Mouse (Mus musculus): Measurements from ENCODE around the gene Cpeb4. TPM values are rescaled to one million over a fixed set of nuclear protein-coding genes. Genes with fewer than 3 reads are reported as not detected.

Gene Cpeb4
- polyA plus RNA-seq, 1 experiment from 2014 or later = 17.0 TPM

DNA sequence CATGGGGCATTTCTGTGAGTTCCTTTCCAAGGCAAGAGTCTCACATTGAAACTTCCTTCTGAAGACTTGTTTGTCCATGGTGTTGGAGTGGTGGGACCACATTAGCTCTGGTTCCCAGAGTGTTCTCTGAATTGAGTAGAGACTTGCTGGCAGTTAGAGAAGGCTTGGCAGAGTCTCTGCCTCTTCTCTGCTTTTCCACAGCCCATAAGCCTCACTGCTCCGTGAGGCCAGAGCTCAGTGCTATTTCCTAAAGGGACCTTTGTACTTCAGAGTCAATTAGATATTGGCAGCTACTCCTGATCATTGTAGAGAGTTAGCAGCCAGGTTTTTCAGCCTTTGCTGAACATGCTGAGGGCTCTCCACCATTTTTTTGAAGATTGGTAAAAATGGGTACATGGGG is 35.6 kb downstream of the Cpeb4 start:
- ATAC-seq (ENCODE audit: low FRiP score) = no peak
- no peak overlapping the region for H3K4me2 ChIP-seq
- no peak overlapping the region for H3K27ac ChIP-seq (replicated peaks)

DNA sequence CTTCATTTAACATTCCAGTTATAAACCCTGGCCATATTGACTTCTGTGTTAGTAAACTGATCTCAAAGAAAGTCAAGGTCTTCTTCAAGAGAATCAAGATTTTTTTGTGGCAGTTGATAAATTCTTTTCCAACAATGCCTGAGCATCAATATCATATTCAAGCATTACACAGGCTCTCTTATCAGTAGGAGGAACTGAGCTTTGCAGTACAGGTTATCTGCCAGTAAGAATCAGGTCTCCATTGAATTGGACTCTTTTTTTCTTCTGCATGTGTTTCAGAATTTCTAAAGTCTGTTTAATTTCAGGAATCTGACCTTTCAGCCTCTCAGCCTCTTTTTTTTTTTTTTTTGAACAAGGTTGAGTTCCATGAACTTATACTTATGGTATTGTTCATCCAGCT is 40.9 kb downstream of the Cpeb4 start:
- Histone ChIP-seq H3K4me1 (peaks cover 4% of the 10 kb centered on the region; the same call in 1 of the 2 replicates), H3K27me3 (replicated peaks) (no peaks in the 10 kb centered on the region), H3K9me3 (replicated peaks) (no peaks in the 10 kb centered on the region), H3K4me2 (no peak overlapping the region), H3K4me3 (replicated peaks) (no peak overlapping the region), H3K36me3 (no peaks in the 10 kb centered on the region), H3K9ac (replicated peaks) (no peak overlapping the region), H3K27ac (replicated peaks) (no peak overlapping the region)
- ATAC-seq (ENCODE audit: low FRiP score) = no peak

More for the DNA sequence above, 35.6 kb downstream of the Cpeb4 start:
- Histone ChIP-seq H3K36me3 (no peaks in the 10 kb centered on the region), H3K9ac (replicated peaks) (no peak overlapping the region), H3K4me1 (0 out of 2 replicates have a peak, but pooled peaks cover 6% of the 10 kb centered on the region), H3K9me3 (replicated peaks) (no peaks in the 10 kb centered on the region), H3K4me3 (replicated peaks) (no peak overlapping the region), H3K27me3 (replicated peaks) (no peaks in the 10 kb centered on the region)
- WGBS = 45% methylated on average over 1 of the region's 1 CpGs

DNA sequence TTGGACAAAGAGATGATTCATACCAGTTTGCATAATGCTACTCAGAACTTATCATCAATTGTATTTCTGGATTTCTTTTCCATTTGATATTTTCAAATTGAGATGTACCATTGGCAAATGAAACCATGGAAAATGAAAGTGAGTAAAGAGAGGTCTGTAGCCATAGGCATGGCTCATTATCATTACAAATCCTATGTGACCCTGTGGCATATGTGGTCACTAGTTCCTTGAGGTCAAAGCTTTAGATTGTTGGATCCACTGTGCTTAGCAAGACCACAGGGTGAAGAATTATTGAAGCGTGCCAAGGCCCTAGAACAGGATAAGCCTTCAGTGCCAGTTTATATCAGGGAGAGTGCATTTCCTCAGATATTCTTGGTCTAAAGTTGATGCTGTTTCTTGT is 45.8 kb downstream of the Cpeb4 start:
- Histone ChIP-seq H3K9me3 (replicated peaks) (no peaks in the 10 kb centered on the region), H3K9ac (replicated peaks) (no peak overlapping the region), H3K36me3 (peaks cover 12% of the 10 kb centered on the region), H3K4me2 (no peak overlapping the region), H3K4me1 (peaks cover 4% of the 10 kb centered on the region; the same call in 1 of the 2 replicates), H3K4me3 (replicated peaks) (no peak overlapping the region), H3K27ac (replicated peaks) (no peak overlapping the region), H3K27me3 (replicated peaks) (no peaks in the 10 kb centered on the region)
- 95% methylated on average over 1 of the region's 1 CpGs for WGBS
- ATAC-seq (ENCODE audit: low FRiP score) = no peak

DNA sequence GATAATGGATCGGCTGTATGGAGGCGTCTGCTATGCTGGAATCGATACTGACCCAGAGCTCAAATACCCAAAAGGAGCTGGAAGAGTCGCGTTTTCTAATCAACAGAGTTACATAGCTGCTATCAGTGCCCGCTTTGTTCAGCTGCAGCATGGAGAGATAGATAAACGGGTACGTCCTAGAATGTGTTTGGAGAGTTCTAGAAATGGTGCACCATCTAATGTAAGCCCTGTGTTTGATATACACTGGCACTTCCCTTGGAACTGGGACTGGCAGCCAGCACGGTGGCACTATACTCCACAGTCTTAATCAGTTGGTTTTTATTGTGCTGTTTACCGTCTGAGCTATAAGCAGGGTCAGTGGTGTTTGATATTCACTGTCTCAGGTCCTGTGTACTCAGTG is 58.0 kb downstream of the Cpeb4 start:
- no peaks in the 10 kb centered on the region for H3K4me1 ChIP-seq
- H3K4me3 ChIP-seq (replicated peaks) = no peak overlapping the region
- H3K4me2 ChIP-seq = no peak overlapping the region
- H3K9me3 ChIP-seq (replicated peaks) = no peaks in the 10 kb centered on the region
- H3K9ac ChIP-seq (replicated peaks) = no peak overlapping the region
- H3K27me3 ChIP-seq (replicated peaks) = no peaks in the 10 kb centered on the region
- no peak overlapping the region for H3K27ac ChIP-seq (replicated peaks)
- no peak for ATAC-seq (ENCODE audit: low FRiP score)
- WGBS = 95% methylated on average over 10 of the region's 10 CpGs
- H3K36me3 ChIP-seq = peaks cover 61% of the 10 kb centered on the region

DNA sequence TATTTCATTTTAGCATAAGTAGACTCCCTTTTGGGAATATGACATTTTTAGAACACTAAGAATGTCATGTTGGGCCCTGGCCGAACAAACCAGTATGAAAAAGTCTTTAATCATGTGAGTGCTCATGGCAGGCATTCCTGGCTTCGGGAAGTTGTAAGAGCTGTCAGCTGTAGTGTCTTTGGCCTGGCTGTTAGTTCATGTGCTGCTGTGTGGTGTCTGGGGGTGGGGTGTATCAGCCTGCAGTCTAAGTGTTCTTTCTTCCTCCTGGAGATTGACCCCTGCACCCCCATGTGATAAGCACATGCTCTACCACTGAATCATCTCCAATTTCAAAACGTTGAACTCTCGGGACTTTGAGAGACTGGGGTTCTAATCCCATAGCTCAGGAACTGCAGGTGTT is 63.6 kb downstream of the Cpeb4 start:
- Histone ChIP-seq H3K4me1 (peaks cover 3% of the 10 kb centered on the region), H3K4me2 (no peak overlapping the region), H3K36me3 (peaks cover 18% of the 10 kb centered on the region), H3K27me3 (replicated peaks) (no peaks in the 10 kb centered on the region), H3K27ac (replicated peaks) (no peak overlapping the region), H3K9me3 (replicated peaks) (no peaks in the 10 kb centered on the region), H3K4me3 (replicated peaks) (no peak overlapping the region), H3K9ac (replicated peaks) (no peak overlapping the region)
- WGBS = 73% methylated on average over 4 of the region's 4 CpGs
- ATAC-seq (ENCODE audit: low FRiP score) = no peak

DNA sequence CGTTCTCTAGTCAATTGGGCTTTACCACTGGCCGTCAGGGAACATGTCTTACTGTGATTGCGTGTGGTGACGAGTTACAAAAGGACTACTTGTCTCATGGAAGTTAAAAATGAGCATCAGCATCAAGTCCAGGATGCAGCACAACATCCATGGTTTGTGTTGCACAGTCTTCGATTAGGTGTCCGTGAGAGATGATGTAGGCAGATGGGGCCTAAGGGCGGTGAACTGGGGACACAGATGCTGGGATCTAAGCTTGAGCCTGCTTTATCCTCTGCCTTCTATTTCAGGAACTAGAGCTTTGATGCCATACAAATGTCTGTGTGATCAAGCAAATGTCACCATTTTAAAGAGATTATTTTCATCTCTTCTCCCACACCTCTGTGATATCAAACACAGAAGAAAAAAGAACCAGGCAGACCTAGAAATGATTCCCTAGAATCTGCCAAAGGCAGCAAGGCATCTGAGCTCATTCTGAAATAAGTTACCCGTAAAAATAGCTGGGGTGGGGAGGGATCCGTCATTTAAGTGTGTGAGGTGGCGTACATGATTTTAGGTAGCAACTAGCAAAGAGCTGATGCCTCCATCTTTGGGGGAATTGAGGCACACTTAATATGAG is 65.0 kb downstream of the Cpeb4 start:
- H3K4me2 ChIP-seq = no peak overlapping the region
- H3K4me3 ChIP-seq (replicated peaks) = no peak overlapping the region
- peaks cover 7% of the 10 kb centered on the region for H3K36me3 ChIP-seq
- no peaks in the 10 kb centered on the region for H3K27me3 ChIP-seq (replicated peaks)
- no peaks in the 10 kb centered on the region for H3K9me3 ChIP-seq (replicated peaks)
- ATAC-seq (ENCODE audit: low FRiP score) = no peak
- H3K9ac ChIP-seq (replicated peaks) = no peak overlapping the region
- WGBS = 93% methylated on average over 10 of the region's 10 CpGs
- no peak overlapping the region for H3K27ac ChIP-seq (replicated peaks)
- peaks cover 16% of the 10 kb centered on the region for H3K4me1 ChIP-seq

DNA sequence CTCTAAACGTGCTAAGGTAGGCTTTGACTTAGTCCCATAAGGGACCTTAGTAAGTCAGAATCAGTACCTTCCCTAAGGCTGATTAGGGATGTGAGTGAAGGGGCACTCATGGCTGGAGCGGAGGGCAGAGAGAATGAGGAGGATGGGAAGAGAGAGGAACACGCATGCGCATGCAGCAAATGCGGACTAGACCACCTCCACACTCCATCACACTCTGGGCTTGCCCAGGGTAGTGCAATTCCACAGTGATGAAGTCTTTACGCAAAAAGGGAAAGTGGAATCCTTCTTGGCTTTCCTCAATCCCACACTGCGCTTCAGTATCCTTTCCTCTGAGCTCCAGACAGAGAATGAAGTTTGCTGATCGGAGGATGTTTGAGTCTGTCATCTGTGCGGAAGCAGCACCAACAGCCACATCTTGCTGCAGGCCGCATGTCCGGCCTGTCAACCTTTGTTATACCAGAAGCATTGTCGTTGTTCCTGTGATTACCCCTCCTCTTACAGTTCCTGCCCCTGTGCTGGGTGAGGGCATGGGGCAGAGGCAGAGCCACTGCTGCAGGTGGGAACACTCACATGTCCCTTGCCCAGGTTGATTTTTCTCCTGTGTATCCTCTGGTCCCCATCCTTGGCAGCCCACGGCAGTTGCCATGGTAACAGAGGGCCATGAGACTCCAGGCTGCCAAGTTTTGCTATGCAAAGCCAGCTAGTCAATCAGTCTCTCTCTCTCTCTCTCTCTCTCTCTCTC is 69.1 kb downstream of the Cpeb4 start:
- H3K36me3 ChIP-seq = no peaks in the 10 kb centered on the region; the same call in 1 of the 2 replicates
- ATAC-seq (ENCODE audit: low FRiP score) = peak; percentile 86
- H3K4me3 ChIP-seq (replicated peaks) = no peak overlapping the region
- peaks cover 21% of the 10 kb centered on the region for H3K4me1 ChIP-seq
- 57% methylated on average over 13 of the region's 13 CpGs for WGBS
- H3K9ac ChIP-seq (replicated peaks) = 0 out of 2 replicates have a peak overlapping the region, but pooled peaks have one; percentile 20
- H3K27me3 ChIP-seq (replicated peaks) = no peaks in the 10 kb centered on the region
- H3K4me2 ChIP-seq = peak overlapping the region; percentile 27; the same call in 1 of the 2 replicates
- H3K27ac ChIP-seq (replicated peaks) = peak overlapping the region; percentile 84
- H3K9me3 ChIP-seq (replicated peaks) = no peaks in the 10 kb centered on the region

DNA sequence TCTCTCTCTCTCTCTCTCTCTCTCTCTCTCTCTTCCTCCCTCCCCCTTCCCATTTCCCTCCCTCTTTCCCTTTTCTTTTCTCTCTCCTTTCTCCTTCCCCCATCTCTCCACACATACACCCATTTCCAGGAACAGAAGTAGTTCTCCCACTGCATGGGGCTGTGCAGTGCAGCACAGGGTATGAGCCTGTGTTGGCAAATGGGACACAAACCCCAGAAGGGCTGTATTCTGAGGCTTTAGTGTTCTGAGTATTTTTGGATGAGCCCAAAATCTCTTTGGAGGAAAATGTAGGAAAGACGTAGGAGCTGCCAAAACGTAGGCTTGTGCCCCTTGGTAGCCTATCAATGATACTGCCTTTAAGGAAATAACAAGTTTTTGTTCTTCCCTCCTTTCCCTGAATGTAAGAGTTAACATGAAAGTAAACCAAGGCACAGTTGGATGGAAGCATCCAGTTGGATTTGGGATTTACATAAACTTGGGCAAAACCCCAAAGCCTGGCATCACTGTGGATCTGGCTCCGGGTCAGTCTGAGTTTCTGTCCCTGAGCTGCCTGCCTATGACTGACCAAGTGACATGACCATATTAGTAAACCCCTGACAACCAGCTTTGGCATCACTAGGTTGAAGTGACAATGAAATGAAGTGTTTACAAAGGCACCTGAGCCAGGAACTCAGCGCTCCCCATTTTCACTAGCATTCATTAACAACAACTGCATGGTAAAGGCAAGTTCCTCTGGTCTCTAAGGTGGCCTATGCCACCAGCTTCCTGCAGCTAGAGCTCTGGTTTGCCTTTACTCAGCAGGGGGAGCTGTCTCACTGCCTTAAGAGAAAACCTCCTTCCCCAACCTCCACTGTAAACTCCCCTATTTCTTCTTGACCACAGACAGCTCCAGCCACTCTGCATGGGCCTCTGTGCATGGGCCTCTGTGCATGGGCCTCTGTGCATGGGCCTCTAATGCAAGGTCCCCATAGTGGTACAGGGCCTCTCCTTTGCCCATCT is 69.9 kb downstream of the Cpeb4 start:
- Histone ChIP-seq H3K4me3 (replicated peaks) (no peak overlapping the region), H3K27ac (replicated peaks) (peak overlapping the region; percentile 66), H3K4me2 (no peak overlapping the region), H3K27me3 (replicated peaks) (no peaks in the 10 kb centered on the region), H3K9me3 (replicated peaks) (no peaks in the 10 kb centered on the region), H3K9ac (replicated peaks) (no peak overlapping the region), H3K4me1 (peaks cover 21% of the 10 kb centered on the region), H3K36me3 (no peaks in the 10 kb centered on the region)
- ATAC-seq (ENCODE audit: low FRiP score) = peak; percentile 58; the same call in 1 of the 2 replicates
- WGBS = 71% methylated on average over 4 of the region's 4 CpGs

DNA sequence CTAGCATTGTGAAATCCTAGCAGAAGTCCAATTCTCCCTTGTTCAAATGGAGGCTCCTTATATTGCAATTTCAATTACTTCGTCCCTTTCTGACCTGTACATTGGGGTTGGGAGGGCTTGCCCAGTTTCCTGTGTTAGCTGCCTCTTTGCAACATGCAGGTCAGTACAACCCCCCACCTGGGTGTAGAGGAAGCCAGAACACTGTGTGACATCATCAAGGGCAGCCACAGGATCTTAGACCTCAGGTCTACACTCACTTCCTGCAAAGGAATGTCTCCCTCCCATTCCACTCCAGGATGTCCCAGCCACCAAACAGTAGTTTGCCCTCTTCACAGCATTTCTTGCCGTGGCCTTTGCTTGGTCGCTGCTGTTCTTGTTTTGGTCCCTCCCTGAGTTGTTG is 73.5 kb downstream of the Cpeb4 start:
- WGBS = 85% methylated on average over 3 of the region's 3 CpGs
- H3K4me3 ChIP-seq (replicated peaks) = no peak overlapping the region
- no peaks in the 10 kb centered on the region for H3K9me3 ChIP-seq (replicated peaks)
- H3K9ac ChIP-seq (replicated peaks) = no peak overlapping the region
- ATAC-seq (ENCODE audit: low FRiP score) = no peak
- H3K4me1 ChIP-seq = peaks cover 37% of the 10 kb centered on the region
- H3K27ac ChIP-seq (replicated peaks) = no peak overlapping the region
- no peaks in the 10 kb centered on the region for H3K36me3 ChIP-seq
- H3K4me2 ChIP-seq = no peak overlapping the region
- no peaks in the 10 kb centered on the region for H3K27me3 ChIP-seq (replicated peaks)

DNA sequence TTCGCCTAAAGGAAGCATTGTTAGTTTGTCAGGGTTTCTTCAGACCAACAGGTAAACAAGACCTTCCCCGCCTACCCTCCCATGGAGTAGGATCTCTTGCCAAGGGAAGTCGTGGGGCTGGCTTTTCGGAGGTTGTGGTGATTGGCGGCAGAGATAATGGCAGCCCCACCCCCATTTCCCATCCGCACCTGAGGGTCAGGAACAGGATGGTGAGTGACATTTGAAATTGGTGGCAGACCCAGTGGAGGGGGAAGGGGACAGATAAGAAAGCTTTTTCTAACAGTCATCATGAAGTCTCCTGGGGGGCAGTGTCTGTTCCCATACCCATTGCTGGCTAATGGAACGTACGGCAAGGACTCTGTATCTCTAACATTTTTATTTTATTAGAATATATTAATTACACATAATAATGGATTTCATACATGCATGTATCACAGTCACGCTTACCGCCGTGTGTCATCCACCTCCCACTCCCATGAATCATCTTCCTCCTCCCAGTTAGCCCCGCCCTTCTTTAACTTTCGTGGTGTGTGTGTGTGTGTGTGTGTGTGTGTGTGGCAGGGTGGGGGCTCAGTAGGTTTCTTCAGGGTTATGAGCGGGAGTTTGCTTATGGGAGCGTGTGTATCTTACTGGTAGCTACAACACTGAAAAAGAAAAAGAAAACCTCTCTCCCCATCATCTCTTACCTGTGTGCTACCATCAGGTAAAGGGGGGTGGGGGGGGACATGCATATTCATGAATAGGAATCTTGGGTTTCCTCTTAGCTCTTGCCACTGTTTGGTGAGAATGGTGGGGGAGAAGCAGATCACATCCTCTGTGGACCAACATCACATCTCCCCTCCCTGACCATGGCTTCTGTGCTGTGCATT is 76.7 kb downstream of the Cpeb4 start:
- Histone ChIP-seq H3K4me2 (peak overlapping the region; percentile 76), H3K4me1 (peaks cover 17% of the 10 kb centered on the region), H3K4me3 (replicated peaks) (peak overlapping the region; percentile 50), H3K9ac (replicated peaks) (peak overlapping the region; percentile 40), H3K9me3 (replicated peaks) (no peaks in the 10 kb centered on the region), H3K36me3 (no peaks in the 10 kb centered on the region), H3K27me3 (replicated peaks) (no peaks in the 10 kb centered on the region), H3K27ac (replicated peaks) (peak overlapping the region; percentile 43; the same call in 1 of the 2 replicates)
- WGBS = 12% methylated on average over 15 of the region's 15 CpGs
- peak; percentile 67 for ATAC-seq (ENCODE audit: low FRiP score)
